Mouse (Mus musculus) cerebral cortex, adult 2 months (tissue): ENCODE results near the gene Kif2c.

Experiments used
- WGBS: fragments of 180-500 bp; shearing (Covaris S2); methylation state at CpG from one replicate; pipeline ENCODE4 v1.1.7; 2018; 5-methylcytosine and 5-hydroxymethylcytosine counted together

Gene Kif2c

GRCm38 (mm10) chr4:117188969-117189368, 6.5 kb upstream of the Kif2c start:
- 54% methylated on average over 3 of the region's 3 CpGs for WGBS

- 9% methylated on average over 9 of the region's 9 CpGs for WGBS
Observed at GRCm38 (mm10) chr4:117182759-117183096, 289 bp upstream of the Kif2c start.

GRCm38 (mm10) chr4:117169936-117170335, 12.5 kb downstream of the Kif2c start:
- 89% methylated on average over 5 of the region's 5 CpGs for WGBS

GRCm38 (mm10) chr4:117161183-117161582, 21.3 kb downstream of the Kif2c start:
- 74% methylated on average over 4 of the region's 4 CpGs for WGBS

GRCm38 (mm10) chr4:117159666-117160065, 22.8 kb downstream of the Kif2c start:
- 73% methylated on average over 10 of the region's 10 CpGs for WGBS

- WGBS, result 26% methylated on average over 6 of the region's 6 CpGs
Observed at GRCm38 (mm10) chr4:117156372-117156771, 26.1 kb downstream of the Kif2c start.

- WGBS, result under 1% methylated on average over 52 of the region's 52 CpGs
Observed at GRCm38 (mm10) chr4:117155792-117156355, 26.6 kb downstream of the Kif2c start, which contains the start of gene Rps8. Gene Rps8, minus strand, starts transcription at chr4:117156243.

- WGBS, result 1% methylated on average over 44 of the region's 44 CpGs
Observed at GRCm38 (mm10) chr4:117155020-117155791, 27.2 kb downstream of the Kif2c start.

GRCm38 (mm10) chr4:117152714-117153113, 29.7 kb downstream of the Kif2c start:
- WGBS, result 75% methylated on average over 5 of the region's 5 CpGs

- 70% methylated on average over 1 of the region's 1 CpGs for WGBS
Observed at GRCm38 (mm10) chr4:117151416-117151815, 31.0 kb downstream of the Kif2c start.

- WGBS, result 85% methylated on average over 6 of the region's 6 CpGs
Observed at GRCm38 (mm10) chr4:117150212-117150733, 32.2 kb downstream of the Kif2c start.

- 79% methylated on average over 6 of the region's 6 CpGs for WGBS
Observed at GRCm38 (mm10) chr4:117149291-117150211, 32.9 kb downstream of the Kif2c start.

- WGBS, result 69% methylated on average over 24 of the region's 24 CpGs
Observed at GRCm38 (mm10) chr4:117148815-117149214, 33.6 kb downstream of the Kif2c start.

- WGBS, result 88% methylated on average over 18 of the region's 18 CpGs
Observed at GRCm38 (mm10) chr4:117148047-117148713, 34.3 kb downstream of the Kif2c start.

GRCm38 (mm10) chr4:117146176-117146575, 36.3 kb downstream of the Kif2c start:
- 31% methylated on average over 15 of the region's 15 CpGs for WGBS

- 94% methylated on average over 13 of the region's 13 CpGs for WGBS
Observed at GRCm38 (mm10) chr4:117145248-117145647, 37.2 kb downstream of the Kif2c start.

- 84% methylated on average over 7 of the region's 7 CpGs for WGBS
Observed at GRCm38 (mm10) chr4:117143023-117143422, 39.4 kb downstream of the Kif2c start.

GRCm38 (mm10) chr4:117140613-117141012, 41.8 kb downstream of the Kif2c start:
- WGBS, result 35% methylated on average over 4 of the region's 4 CpGs

- WGBS, result 5% methylated on average over 2 of the region's 2 CpGs
Observed at GRCm38 (mm10) chr4:117139217-117139612, 43.2 kb downstream of the Kif2c start.

- 79% methylated on average over 16 of the region's 17 CpGs for WGBS
Observed at GRCm38 (mm10) chr4:117138295-117139216, 43.9 kb downstream of the Kif2c start.
